Mouse (Mus musculus) kidney, adult 2 months (tissue): ENCODE data around the gene Rxrb.

ENCODE experiments used
- CTCF ChIP-seq: fragments of 200-500 bp; conservative IDR thresholded peaks from 2 replicates; pipeline ENCODE4 v1.5.1; 2011; ENCODE audit warnings: low read depth, mild to moderate bottlenecking, control low read depth, low read length, moderate library complexity, mixed read lengths; ENCODE audit not compliant: insufficient read depth, insufficient read length
- POLR2A ChIP-seq: fragments of 200-500 bp; IDR thresholded peaks from one replicate; pipeline ENCODE4 v1.6.1; 2011; ENCODE audit warnings: low read depth, low read length, control low read depth

GRCm38 (mm10) chr17:34022987-34023386, 8.6 kb upstream of the Rxrb start:
- TF ChIP-seq POLR2A (no peak), CTCF (no peak)
